Mouse (Mus musculus): ENCODE measurements around the gene D13Ertd608e.
"Not testable (repeated sequence)": the region's sequence is repeated elsewhere in the genome, so short reads cannot be mapped to it uniquely, and the experiment has no call there.

Gene D13Ertd608e

DNA sequence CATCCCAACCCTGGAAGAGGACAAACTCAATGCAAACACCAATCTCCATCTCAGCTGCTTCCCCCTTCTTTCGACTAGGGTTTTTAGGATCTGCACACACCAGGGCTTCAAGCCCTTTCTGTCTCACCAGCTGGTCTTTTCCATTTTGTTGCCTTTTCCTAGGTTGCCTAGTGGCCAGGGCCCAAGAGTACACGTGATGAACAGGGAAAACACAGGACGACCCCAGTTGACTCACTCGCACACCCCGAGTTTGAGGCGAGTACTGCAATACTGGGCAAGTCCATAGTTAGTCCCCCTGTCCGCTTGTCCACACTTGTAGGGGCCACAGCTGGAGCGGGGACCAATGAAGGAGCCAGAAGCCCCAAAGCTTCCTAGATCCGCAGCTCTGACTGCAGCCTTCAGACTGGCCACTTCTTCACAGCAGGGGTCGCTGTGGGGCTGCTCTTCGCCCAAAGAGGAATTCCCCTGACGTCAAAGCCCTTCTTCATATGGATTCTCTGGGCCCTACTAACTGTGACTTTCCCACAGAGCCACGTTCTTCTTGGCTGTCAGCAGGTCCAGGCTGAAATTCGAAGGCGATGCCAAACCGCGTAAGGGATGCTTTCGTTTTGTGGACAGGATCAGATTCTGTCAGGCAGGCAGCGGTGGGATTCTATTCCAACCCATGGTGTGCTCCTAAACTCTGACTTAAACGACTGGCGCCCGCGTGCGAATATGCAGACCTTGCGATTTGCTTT, at the start of gene D13Ertd608e:
D13Ertd608e (plus strand) TSS at position 687 of the 737 bp plus-strand sequence.
- DNase-seq (ENCODE audit: low spot score in 2 of 2) = not testable (repeated sequence)

DNA sequence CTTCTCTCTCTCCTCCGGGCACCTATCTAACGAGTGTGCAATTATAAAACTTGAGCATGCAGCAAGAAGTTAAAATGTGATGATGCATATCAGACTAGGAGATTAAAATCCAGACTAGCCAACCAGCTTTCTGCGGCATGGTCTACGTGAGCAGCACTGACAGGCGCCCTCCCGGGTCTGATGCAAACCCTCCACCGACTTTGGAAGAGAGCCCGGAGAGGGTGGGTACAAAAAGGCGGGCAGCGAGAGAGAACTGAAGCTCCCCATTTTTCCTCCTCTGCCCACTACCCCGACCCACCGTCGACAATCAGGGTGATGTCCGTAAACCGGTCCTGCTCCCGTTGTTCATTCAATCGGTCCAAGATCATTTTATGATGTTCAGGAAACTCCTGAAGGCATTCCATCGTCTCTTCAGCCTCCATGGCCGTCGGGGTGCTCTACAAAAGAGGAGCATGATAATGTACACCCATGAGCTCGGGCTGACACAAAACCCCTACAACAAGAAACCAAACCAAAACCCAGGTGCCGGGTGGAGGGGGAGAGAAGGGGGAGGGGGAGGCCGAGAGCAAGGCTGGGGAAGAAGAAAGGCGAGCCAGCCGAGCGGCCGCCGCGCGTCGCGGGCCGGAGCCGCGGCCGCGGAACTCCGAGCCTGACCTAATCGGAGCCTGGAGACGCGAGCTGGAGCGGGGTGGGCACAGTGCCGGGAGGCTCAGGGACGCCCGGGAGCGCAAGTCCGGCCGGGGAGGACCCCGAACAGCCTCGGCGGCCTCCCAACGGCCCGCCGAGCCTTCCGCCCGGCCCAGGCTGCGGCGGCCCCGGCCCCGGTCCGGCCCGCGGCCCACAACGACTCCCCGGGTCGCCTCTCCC, 45.7 kb upstream of the D13Ertd608e start:
- DNase-seq (ENCODE audit: low spot score in 2 of 2) = peak; percentile 36 to 61

DNA sequence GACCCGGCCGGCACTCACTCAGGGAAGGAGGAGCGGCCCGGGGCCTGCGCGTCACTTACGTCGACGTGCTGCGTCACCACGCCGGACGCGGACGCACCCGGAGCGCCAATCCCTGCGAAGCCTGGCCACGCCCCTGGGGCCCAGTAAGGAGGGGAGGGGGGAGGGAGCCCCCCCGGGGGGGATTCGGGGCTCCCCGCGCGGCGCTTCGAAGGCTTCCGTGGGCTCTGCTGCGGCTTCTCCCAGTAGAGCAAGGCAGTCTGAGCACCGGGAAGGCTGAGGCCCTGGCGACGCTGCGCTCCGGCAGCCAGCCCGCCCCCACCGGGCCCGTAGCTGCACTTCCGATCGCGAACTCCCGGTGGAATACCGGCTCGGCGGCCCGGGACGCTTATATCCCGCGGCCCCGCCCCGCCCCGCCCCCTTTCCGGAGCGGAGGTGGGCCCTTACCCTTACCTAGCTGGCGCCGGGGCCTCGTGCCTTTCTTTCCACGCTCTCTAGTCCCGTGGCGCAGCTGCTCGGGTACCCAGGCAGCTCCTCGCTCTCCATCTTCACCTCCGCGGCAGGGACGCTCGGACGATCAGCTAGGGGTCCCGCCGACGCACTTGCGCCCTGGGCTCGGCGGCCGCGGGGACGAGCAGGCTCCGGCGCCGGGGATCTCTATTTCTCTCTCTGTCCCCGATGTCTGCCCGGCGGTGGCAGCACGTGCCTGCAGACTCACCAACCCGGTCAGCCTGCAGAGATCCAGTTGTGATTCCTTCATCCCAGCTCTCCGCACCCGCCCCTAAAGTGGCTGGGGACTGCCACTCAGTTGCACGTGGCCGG, 44.8 kb upstream of the D13Ertd608e start, which contains the start of gene Zfp131:
Zfp131 (minus strand) TSS at position 129 of the 819 bp plus-strand sequence.
- peak; percentile 93 for DNase-seq (ENCODE audit: low spot score in 2 of 2)

DNA sequence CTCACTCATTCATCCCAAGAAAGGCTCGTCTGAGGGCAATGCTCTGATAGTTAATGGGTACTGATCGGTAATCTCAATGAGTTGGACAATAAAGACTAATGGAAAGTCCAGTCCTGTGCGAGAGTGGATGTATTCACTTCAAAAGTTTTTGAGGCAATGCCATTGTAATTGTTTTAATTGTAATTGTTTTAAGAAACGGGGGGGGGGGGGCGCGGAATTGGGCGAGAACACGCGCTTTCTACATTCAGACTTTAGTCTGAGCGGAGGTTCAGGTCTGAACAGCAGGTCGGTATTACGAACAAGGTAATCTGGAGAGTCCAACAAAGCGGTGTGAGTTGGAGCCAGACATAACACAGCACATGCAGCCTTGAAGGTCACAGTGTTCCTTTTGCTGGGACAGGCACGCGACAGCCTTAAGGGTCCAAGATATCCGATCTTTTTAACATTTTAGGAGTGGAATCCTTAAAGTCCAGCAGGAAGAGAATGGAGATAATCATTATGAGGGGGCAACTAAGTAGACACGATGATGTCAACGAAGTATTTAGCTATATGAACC, 44.1 kb upstream of the D13Ertd608e start:
- DNase-seq (ENCODE audit: low spot score in 2 of 2) = no peak

DNA sequence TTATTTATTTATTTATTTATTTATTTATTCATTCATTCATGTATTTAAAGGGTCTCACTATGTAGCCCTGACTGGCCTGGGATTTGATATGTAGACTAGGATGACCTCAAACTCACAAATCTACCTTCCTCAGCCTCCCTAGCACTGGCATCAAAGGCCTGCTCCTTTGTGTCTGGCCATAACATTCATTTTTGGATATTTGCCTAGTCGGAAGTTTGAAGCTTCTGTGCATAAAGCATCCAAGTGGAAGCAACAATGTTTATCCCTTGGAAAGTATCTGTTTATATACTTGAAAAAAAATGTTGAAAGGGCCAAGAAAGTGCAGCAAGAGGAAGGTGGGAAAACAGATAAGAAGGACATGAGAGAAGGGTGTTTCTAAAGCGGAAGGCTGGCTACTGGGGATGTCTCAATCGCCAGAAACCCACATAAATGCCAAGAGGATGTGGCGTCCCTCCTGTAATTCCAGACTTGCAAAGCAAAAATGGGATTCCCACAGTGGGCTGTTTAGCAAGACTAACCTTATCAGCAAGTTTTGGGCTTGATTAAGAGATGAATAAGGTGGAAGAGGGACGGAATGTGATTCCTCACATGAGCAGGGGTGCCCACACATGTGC, 42.9 kb upstream of the D13Ertd608e start:
- DNase-seq (ENCODE audit: low spot score in 2 of 2) = no peak

DNA sequence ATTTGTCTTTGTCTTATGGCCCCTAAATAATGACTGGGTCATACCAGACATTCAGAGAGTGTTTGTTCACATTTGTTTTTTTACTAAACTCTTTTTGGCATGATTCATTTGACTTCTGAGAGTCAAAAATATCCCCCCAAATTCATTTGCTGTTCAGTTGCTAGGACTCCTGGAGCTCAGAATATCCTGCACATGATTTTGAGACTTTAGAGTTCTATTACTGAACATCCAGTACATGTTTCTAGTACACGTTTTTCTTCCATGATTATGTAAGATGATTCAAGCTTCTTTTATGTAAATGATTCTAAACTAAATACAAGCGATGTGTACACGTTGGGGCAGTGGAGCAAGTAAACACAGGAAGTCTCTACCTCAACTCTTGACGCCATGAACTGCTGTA, 38.1 kb upstream of the D13Ertd608e start:
- DNase-seq (ENCODE audit: low spot score in 2 of 2) = no peak

DNA sequence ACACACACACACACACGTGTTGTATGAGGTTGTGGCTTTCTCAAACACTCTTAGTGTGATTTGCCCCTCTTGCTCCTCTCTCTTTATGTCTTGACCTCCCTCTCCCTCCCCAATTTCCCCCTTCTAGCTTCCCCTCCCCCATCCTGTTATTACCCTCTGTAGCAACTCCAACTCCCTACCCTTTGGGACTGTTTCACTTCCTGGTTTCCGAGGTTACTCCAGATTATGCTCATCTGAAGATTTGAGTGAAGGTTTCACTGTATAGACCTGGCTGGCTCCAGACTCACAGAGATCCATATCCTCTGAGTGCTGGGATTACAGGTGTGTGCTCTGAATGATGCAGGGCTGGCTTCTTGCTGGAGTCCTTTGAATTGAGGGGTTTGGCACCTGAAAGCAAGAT, 26.9 kb upstream of the D13Ertd608e start:
- DNase-seq (ENCODE audit: low spot score in 2 of 2) = no peak

DNA sequence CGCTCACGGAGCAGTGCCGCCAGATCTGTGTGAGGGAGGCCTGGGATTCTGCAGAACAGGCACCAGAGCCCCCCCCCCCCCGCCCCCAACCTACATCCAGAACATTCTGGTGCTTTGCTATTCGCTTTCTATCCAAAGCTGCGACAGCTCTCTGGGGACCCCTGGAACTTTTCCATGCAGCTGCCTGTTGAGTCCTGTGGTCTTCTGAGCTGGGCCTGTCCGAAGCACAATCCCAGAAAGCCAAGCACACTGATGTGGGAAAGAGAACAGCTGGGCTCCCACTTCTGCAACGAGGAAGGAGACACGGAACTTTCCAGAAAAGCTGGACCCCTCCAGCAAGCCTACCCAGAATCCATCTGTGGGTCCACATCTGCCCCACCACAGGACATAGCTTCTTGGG, 25.8 kb upstream of the D13Ertd608e start:
- DNase-seq (ENCODE audit: low spot score in 2 of 2) = no peak

DNA sequence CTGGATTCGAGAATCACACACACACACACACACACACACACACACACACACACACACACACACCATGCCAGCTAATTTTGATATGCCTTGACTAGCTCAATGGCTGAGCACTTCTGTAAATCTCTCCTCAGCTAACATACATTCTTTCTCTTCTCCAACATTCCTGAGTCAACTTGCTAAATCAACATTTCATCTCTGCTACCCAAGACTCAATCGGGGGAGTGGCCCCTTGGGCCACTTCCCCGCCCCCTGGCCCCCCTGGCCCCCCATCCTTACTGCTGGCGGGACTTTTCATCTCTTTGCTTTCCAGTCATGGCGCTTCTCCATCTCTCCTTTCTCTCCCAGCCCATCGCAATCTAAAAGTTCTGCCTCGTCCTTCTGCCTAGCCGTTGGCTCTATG, 19.0 kb upstream of the D13Ertd608e start:
- DNase-seq (ENCODE audit: low spot score in 2 of 2) = no peak

DNA sequence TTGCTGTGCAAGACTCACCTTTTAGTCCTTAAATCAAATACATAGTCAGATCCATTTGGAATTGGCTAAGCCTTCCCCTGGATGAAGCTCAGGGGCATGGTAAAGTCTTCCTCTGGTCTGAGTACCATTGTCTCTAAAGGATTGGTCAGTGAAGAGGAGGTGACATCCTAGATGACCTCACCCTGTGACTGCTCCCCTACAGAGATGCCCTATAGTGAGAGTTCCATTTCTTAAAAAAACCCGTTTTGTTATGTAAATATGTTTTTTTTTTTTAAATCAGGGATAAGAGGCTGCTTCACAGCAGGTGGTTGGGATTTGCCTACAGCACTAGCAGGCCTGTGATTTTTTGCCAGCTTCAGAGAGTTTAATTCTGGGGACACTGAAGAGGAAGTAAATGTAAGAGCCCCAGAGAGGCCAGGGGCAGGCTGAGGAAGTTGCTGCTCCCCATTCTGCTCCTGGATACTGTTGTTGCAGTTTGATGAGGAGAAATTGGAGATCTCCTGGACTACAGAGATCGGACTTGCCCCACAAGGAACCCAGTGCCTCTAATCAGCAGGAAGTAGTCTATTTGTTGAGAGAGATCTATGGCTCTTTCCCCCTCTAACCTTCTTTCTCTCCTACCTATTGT, 18.1 kb upstream of the D13Ertd608e start:
- no peak for DNase-seq (ENCODE audit: low spot score in 2 of 2)

DNA sequence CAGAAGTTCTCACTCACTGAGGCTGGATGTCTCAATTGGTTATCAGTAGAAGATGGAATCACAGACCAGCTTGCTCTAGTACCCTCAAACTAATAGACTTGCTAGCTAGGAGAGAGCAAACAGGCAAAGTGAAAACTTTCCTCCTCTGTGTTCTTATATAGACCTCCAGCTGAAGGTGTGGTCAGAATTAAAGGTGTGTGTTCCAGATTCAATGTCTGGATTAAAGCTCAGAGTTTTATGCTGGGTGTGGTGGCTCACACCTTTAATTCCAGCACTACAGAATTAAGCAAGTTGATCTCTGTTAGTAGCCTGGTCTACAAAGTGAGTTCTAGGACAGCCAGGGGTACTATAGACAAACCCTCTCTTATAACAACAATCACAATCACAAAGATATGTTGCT, 5.7 kb upstream of the D13Ertd608e start, which contains the start of gene AF067063:
AF067063 (minus strand) TSS at position 101 of the 400 bp plus-strand sequence.
- DNase-seq (ENCODE audit: low spot score in 2 of 2) = not testable (repeated sequence)

DNA sequence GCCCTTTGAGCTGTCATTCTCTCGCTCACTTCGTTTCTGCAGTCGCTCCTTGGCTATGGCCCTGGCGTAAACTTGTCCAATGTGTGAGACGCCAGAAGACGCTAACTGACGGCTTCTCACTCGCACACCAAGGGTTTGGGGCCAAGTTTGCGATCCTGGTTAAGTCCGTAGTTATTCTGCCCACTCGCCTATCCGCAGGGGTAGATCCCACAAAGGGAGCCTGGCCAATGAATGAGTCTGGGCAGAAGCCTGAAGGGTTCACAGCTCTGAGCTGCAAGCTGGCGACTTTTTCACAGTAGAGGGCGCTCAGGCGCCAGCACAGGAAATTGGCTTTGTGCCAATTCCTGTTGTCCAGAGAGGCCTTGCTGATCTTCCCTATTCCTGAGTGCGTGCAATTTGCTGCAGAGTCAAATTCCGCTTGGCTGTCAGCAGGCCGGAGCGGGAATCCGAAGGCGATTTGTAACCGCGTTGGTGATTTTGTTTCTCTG, 562 bp downstream of the D13Ertd608e start:
- not testable (repeated sequence) for DNase-seq (ENCODE audit: low spot score in 2 of 2)

DNA sequence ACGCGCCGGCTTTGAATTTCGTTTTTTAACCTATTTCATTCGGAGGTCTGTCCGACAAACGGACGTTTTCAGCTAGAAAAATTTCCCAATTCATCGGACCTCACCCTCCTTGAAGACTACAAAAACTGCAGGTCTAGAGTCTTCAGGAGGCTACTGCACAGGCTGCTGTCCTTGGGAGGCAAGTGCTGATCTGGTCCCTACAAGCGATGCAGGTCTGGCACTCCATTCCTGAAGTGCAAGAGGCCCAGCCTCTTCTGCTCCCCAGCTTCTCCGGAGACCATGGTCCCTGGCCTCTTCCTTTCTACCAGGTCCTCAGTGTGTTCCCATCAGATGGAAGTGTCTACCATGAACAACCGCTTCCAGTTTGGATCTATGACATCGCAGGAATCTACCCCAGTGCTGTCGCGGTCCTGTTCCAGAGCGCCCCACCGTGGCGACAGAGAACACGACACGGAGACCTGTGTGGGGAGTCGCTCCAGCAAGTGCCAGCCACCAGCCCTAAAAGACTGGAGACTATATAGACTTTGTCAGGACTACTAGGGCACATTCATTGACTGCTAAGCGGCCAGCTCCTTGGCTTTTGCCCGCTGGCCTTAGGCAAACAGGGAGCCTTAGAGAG, 2.0 kb downstream of the D13Ertd608e start:
- DNase-seq (ENCODE audit: low spot score in 2 of 2) = not testable (repeated sequence)

DNA sequence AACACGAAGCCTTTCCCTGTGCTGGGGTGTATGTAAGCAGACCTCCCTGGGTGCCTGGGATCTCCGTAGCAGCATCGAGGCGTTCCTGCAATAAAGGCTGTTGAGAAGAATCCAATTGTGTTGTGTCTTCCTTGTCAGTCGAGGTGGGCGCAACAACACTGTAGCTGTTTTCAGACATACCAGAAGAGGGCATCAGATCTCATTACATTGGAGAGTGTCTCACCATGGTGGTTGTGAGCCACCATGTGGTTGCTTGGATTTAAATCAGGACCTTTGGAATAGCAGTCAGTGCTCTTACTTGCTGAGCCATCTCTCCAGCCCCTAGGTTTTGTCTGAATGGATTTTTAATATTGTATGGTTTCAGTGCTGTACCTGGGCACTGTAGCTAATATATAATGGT, 4.2 kb downstream of the D13Ertd608e start:
- DNase-seq (ENCODE audit: low spot score in 2 of 2) = not testable (repeated sequence)

DNA sequence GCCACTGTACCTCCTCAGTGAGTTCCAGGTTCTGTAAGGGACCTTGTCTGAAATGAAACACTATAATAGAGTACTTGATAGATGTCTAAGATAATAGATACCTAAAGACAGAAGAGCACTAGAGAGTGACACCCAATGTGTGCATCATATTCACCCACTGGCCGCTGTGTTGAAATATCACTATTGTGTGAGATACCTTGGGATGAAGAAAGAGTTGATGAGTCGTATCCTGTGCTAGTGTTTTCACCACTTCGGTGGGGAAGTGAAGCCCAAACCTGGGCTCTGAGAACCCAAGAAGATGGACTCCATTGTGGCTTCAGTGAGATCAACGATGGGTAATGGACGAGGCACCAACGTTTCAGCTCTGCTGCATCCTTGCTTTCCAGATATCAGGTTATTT, 26.6 kb downstream of the D13Ertd608e start:
- DNase-seq (ENCODE audit: low spot score in 2 of 2) = not testable (repeated sequence)

DNA sequence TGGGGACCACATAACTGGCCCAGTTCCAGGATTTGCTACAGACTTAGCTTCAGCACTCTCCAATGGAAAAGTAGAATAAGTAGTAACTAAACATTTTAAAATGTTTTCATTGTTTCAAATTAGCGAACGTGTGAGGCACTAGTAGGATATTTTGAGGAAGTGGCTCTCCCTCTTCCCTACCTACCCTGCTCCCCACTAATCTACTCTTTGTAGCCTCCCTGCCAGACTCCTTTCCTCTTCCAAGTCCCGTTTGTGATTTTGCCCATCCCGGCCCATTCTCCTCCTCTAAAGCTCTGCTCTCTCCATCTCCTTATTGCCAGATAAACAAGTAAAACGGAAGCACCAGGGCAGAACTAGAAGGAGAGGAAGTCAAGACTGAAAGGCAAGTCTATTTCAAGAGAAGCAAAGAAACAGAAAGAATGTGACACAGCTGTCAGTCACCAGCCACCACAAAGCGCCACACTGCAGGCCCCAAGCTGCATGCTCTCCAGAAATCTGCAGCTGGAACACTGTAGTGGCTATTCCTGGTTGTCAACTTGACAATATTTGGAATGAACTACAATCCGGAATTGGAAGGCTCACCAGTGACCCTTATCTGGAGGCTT, 28.7 kb downstream of the D13Ertd608e start:
- DNase-seq (ENCODE audit: low spot score in 2 of 2) = not testable (repeated sequence)

DNA sequence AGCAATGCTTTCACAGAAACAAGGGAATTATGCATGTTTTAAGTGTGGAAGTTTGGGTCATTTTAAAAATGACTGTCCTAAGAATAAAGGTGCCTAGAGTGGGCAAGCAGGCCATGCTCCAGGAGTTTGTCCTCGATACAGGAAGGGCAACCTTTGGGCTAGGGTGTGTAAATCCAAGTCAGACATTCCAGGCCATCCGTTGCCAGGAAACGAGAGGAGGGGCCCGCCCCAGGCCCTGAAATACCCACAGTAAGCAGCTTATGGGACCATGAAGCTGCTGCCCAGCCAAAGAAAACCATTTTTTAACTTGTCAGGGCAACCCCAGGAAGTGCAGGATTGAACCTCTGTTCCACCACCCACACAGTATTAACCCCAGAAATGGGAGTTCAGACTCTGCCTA, 51.1 kb downstream of the D13Ertd608e start:
- not testable (repeated sequence) for DNase-seq (ENCODE audit: low spot score in 2 of 2)

DNA sequence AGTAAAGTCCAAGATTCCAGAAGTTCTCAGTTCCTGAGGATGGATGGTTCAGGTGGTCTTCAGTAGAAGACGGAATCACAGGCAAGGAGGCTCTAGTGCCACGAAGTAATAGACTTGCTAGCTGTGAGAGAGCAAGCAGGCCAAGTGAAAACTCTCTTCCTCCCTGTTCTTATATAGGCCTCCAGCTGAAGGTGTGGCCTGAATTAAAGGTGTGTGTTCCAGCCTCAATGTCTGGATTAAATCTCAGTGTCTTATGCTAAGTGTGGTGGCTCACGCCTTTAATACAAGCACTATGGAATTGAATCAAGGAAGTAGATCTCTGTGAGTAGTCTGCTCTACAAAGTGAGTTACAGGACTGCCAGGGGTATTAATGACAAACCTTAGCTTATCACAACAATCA, 58.9 kb downstream of the D13Ertd608e start, which contains the start of gene Tcstv1:
Tcstv1 (minus strand) TSS at position 101 of the 400 bp plus-strand sequence.
- not testable (repeated sequence) for DNase-seq (ENCODE audit: low spot score in 2 of 2)
